Mouse (Mus musculus): ENCODE measurements around the gene Elfn2.

- TF ChIP-seq CTCF (IDR thresholded peaks at IDR 0.05; ENCODE audit: low read depth): no peak
- no peak for TF ChIP-seq EP300 (optimal IDR thresholded peaks at IDR 0.05)
Observed at GRCm38 (mm10) chr15:78730315-78731049, 11.9 kb upstream of the Elfn2 start.
